Mouse (Mus musculus) heart, embryonic 13.5 days (tissue): ENCODE results near the gene Atg4d. TPM values are rescaled to one million over a fixed set of nuclear protein-coding genes. Genes with fewer than 3 reads are reported as not detected.

Source experiments
- ATAC-seq: fragments of 200-750 bp; cut with Nextera tagmentation; 2 replicates; pipeline ENCODE4 v1.8.0; 2017; ENCODE audit warnings: moderate TSS enrichment; ENCODE audit not compliant: insufficient number of reproducible peaks, low FRiP score, low TSS enrichment; ENCODE audit errors: extremely low read depth
- H3K27ac ChIP-seq: fragments of 300-500 bp; sonication (generic); replicated peaks from 2 replicates; pipeline ENCODE4 v1.5.1; 2015; ENCODE audit warnings: moderate library complexity, mild to moderate bottlenecking, inconsistent platforms
- H3K27me3 ChIP-seq: fragments of 300-500 bp; sonication (generic); replicated peaks from 2 replicates; pipeline ENCODE4 v1.6.1; 2015; ENCODE audit warnings: mild to moderate bottlenecking, inconsistent platforms
- H3K36me3 ChIP-seq: fragments of 300-500 bp; sonication (generic); 2 replicates; pipeline ENCODE4 v1.6.1; 2015; ENCODE audit warnings: mild to moderate bottlenecking, inconsistent platforms
- H3K4me1 ChIP-seq: fragments of 300-500 bp; sonication (generic); 2 replicates; pipeline ENCODE4 v1.6.1; 2015; ENCODE audit warnings: inconsistent platforms
- H3K4me2 ChIP-seq: fragments of 300-500 bp; sonication (generic); 2 replicates; pipeline ENCODE4 v1.6.1; 2015; ENCODE audit warnings: inconsistent platforms, mild to moderate bottlenecking, moderate library complexity
- H3K4me3 ChIP-seq: fragments of 300-500 bp; sonication (generic); 2 replicates; pipeline ENCODE4 v1.5.1; 2015; ENCODE audit warnings: moderate library complexity, mild to moderate bottlenecking, inconsistent platforms
- H3K9ac ChIP-seq: fragments of 300-500 bp; sonication (generic); 2 replicates; pipeline ENCODE4 v1.6.1; 2015; ENCODE audit warnings: inconsistent platforms, mild to moderate bottlenecking, moderate library complexity
- H3K9me3 ChIP-seq: fragments of 300-500 bp; sonication (generic); 2 replicates; pipeline ENCODE4 v1.6.1; 2016; ENCODE audit warnings: inconsistent platforms
- whole genome bisulfite sequencing: fragments of 180-500 bp; shearing (Covaris S2); methylation state at CpG from one replicate; pipeline ENCODE4 v1.1.7; 2015; ENCODE audit warnings: mixed read lengths; 5-methylcytosine and 5-hydroxymethylcytosine counted together
- polyA plus RNA-seq: library from polyadenylated mRNA; unstranded; fragments of >200 nt; fragmentation: Nextera tagmentation; extraction: Ambion mirVana; gene quantifications from 2 replicates; pipeline ENCODE4 v1.2.1, GENCODE M21; 2015

The Atg4d gene
- polyA plus RNA-seq, 1 experiment from 2014 or later: 41.6 TPM

DNA sequence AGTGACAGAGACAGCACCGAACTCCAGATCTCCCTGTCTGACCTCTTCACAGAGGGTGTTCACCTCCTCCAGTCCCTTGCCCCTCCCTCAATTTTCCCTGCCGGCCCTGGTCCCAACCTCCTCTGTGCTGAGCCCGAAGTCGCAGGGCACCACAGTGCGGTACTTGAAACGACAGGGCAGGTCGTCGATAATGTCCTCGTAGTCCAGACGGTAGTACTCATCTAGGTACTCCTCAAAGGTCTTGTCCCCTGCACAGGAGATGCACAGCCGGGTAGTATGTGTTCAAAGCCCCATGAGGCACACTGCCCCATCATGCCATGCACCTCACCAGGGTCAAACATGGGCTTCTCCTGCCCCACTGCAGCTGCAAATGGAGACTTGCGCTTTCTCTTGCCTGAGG is 10.6 kb downstream of the Atg4d start:
- ATAC-seq: no peak
- Histone ChIP-seq H3K4me3 (no peak overlapping the region), H3K27ac (no peak overlapping the region), H3K4me1 (peaks cover 26% of the 10 kb centered on the region), H3K9me3 (no peaks in the 10 kb centered on the region), H3K9ac (no peak overlapping the region), H3K4me2 (no peak overlapping the region), H3K36me3 (peaks cover 100% of the 10 kb centered on the region), H3K27me3 (no peaks in the 10 kb centered on the region)
- 80% methylated on average over 12 of the region's 12 CpGs for WGBS

DNA sequence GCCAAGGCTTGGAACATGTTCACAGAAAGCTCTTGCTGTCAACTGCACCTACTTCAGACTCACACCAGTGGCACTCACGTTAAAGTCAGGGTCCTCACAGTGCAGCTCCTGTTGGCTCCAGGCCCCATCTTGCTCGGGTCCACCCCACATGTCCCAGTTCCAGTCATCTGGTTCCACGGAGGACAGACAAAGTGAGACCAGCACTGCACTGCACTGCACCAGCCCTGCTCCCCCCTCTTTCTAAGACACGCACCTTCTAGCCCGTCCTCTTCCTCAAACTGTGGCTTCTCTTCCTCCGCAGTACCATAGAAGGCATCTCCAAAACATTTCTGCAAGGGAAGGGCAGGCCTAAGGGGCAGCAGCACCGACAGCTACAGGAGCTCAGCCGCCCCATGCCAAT is 11.2 kb downstream of the Atg4d start:
- Histone ChIP-seq H3K4me3 (no peak overlapping the region), H3K36me3 (peaks cover 100% of the 10 kb centered on the region), H3K4me2 (no peak overlapping the region), H3K27ac (no peak overlapping the region), H3K27me3 (no peaks in the 10 kb centered on the region), H3K9me3 (no peaks in the 10 kb centered on the region), H3K4me1 (peaks cover 26% of the 10 kb centered on the region), H3K9ac (no peak overlapping the region)
- ATAC-seq: no peak
- 86% methylated on average over 8 of the region's 8 CpGs for WGBS

DNA sequence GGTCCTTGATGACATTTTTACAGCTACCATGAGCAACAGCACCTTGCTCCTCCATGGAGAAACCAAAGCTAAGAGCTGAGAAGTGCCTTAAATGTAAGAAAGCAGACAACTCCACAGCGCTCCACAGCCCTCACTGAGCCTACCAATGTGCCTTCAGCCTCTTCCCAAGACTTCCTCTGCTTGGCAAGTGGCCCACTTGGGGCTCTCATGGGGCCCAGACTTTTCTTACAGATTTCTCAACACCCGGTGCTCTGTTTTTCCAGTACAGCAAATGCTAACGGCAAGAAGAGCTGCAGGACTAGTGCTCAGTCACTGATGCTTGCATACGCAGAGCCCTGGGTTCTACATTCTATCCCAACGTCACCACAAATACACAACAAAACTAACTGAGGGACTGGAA is 12.7 kb downstream of the Atg4d start:
- WGBS: 89% methylated on average over 5 of the region's 5 CpGs
- ATAC-seq: no peak
- Histone ChIP-seq H3K36me3 (peaks cover 100% of the 10 kb centered on the region), H3K27ac (no peak overlapping the region), H3K4me3 (no peak overlapping the region), H3K4me2 (no peak overlapping the region), H3K9ac (no peak overlapping the region), H3K4me1 (peaks cover 26% of the 10 kb centered on the region), H3K27me3 (no peaks in the 10 kb centered on the region), H3K9me3 (no peaks in the 10 kb centered on the region)

- 86% methylated on average over 5 of the region's 5 CpGs for WGBS
- H3K36me3 ChIP-seq: peaks cover 71% of the 10 kb centered on the region
- H3K9me3 ChIP-seq: no peaks in the 10 kb centered on the region
- H3K27ac ChIP-seq: no peak overlapping the region
- H3K27me3 ChIP-seq: no peaks in the 10 kb centered on the region
- H3K4me1 ChIP-seq: peaks cover 21% of the 10 kb centered on the region
- ATAC-seq: no peak
- no peak overlapping the region for H3K4me2 ChIP-seq
- H3K4me3 ChIP-seq: no peak overlapping the region
- no peak overlapping the region for H3K9ac ChIP-seq
Measured at GRCm38 (mm10) chr9:21283591-21283990, 18.5 kb downstream of the Atg4d start.

GRCm38 (mm10) chr9:21283994-21284393 is 18.9 kb downstream of the Atg4d start:
- Histone ChIP-seq H3K4me3 (no peak overlapping the region), H3K4me2 (no peak overlapping the region), H3K27me3 (no peaks in the 10 kb centered on the region), H3K9ac (no peak overlapping the region), H3K27ac (no peak overlapping the region), H3K36me3 (peaks cover 70% of the 10 kb centered on the region), H3K9me3 (no peaks in the 10 kb centered on the region), H3K4me1 (peaks cover 24% of the 10 kb centered on the region)
- 83% methylated on average over 3 of the region's 3 CpGs for WGBS
- no peak for ATAC-seq

GRCm38 (mm10) chr9:21286753-21287152 is 21.7 kb downstream of the Atg4d start:
- WGBS: 45% methylated on average over 3 of the region's 3 CpGs
- no peak overlapping the region for H3K27ac ChIP-seq
- peaks cover 44% of the 10 kb centered on the region for H3K36me3 ChIP-seq
- H3K4me2 ChIP-seq: peak overlapping the region; percentile 84
- ATAC-seq: no peak
- peak overlapping the region; percentile 90 for H3K4me3 ChIP-seq
- peak overlapping the region; percentile 88 for H3K9ac ChIP-seq
- H3K9me3 ChIP-seq: no peaks in the 10 kb centered on the region
- peaks cover 36% of the 10 kb centered on the region for H3K4me1 ChIP-seq
- H3K27me3 ChIP-seq: no peaks in the 10 kb centered on the region

DNA sequence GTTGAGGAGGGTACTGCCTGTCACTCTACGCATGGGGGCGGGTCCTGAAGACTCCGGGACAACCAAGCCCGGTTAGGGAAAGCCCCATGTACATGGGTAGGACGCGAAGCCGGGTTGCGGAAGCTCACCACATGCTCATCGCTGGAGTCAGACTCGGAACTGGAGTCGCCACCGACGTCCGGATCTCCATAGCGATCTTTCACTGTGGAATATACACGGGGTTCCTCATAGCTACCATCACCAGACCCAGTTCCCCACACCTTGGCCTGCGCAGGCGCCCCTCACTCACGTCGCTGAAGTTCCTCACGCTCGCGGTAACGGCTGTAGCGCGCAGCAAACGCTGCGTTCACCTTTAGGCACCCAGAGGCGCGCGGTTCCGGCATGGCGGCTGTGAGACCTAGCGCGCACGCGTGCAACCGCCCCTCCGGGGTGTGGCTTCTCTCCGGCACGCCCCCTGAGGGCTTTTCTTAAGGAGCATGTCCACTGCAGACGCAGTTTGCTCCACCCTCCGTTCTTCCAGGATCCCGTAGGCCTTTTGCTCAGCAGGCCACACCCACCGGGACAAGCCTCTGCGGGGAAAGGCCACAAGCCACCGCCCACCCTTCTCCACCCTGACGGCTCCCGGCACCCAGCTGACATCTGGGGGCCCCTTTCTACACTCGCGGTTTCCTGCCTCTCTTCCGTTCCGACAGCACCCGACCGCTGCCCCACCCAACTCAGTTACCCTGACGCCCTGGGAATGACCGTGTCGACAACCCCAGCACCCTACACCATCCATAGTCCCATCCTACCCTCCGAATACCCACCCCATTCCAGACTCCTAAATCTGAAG is 22.7 kb downstream of the Atg4d start, which contains the start of gene Kri1:
Kri1 (minus strand) TSS at position 399 of the 832 bp plus-strand sequence.
- peak within 1 kb of the TSS; percentile 90 for H3K4me3 ChIP-seq
- WGBS: under 1% methylated on average over 59 of the region's 59 CpGs
- H3K9me3 ChIP-seq: no peaks in the 10 kb centered on the region
- ATAC-seq: peak; percentile 72
- peaks cover 34% of the 10 kb centered on the region for H3K36me3 ChIP-seq
- peak within 1 kb of the TSS; percentile 90 for H3K27ac ChIP-seq
- no peaks in the 10 kb centered on the region for H3K27me3 ChIP-seq
- peak within 1 kb of the TSS; percentile 84 for H3K4me2 ChIP-seq
- peak within 1 kb of the TSS; percentile 88 for H3K9ac ChIP-seq
- H3K4me1 ChIP-seq: peaks cover 42% of the 10 kb centered on the region

- no peaks in the 10 kb centered on the region for H3K9me3 ChIP-seq
- peaks cover 42% of the 10 kb centered on the region for H3K4me1 ChIP-seq
- ATAC-seq: no peak
- H3K36me3 ChIP-seq: peaks cover 27% of the 10 kb centered on the region
- H3K27ac ChIP-seq: peak overlapping the region; percentile 90
- peak overlapping the region; percentile 90 for H3K4me3 ChIP-seq
- H3K4me2 ChIP-seq: peak overlapping the region; percentile 84
- 63% methylated on average over 13 of the region's 13 CpGs for WGBS
- no peaks in the 10 kb centered on the region for H3K27me3 ChIP-seq
- H3K9ac ChIP-seq: peak overlapping the region; percentile 79
Measured at GRCm38 (mm10) chr9:21288404-21289336, 23.6 kb downstream of the Atg4d start.

DNA sequence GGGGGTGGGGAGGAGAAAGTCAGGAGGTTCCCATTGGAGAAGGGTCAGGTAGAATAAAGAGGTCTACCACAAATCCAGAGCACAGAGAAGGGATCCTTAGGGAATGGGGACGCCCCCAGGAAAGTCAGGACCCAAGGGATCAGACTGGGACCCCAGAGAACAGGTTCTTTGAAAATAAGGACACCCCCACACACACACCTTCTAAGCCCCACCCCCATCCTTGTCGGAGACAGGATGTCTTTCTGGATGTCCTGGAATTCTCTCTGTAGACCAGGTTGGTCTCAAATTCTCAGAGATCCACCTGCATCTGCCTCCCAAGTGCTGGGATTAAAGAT is 24.2 kb downstream of the Atg4d start:
- Histone ChIP-seq H3K27me3 (no peaks in the 10 kb centered on the region), H3K4me3 (peak overlapping the region; percentile 90), H3K27ac (peak overlapping the region; percentile 90), H3K4me2 (peak overlapping the region; percentile 84), H3K4me1 (peaks cover 42% of the 10 kb centered on the region), H3K9me3 (no peaks in the 10 kb centered on the region), H3K9ac (peak overlapping the region; percentile 79), H3K36me3 (peaks cover 21% of the 10 kb centered on the region)
- ATAC-seq: no peak
- WGBS: 74% methylated on average over 2 of the region's 2 CpGs

DNA sequence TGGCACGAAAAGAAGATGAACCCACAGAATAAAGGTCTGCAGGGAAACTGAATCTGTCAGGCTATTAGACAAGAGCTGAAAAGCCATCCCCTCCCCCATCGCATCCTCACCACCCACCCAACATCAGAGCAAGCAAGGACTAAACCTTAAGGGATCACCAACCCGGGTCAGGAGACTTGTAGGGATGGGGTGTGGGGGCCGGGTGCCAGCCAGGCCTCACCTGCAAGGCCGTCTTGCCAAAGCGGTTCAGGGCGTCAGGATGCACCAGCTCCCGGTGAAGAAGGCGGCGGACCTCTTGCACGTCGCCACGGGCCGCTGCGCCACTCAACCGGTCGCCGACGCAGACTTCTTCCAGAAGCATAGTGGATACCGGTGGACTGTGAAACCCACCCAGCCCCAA is 25.5 kb downstream of the Atg4d start:
- peaks cover 42% of the 10 kb centered on the region for H3K4me1 ChIP-seq
- WGBS: under 1% methylated on average over 20 of the region's 20 CpGs
- H3K4me2 ChIP-seq: peak overlapping the region; percentile 84
- peaks cover 8% of the 10 kb centered on the region for H3K36me3 ChIP-seq
- H3K9ac ChIP-seq: peak overlapping the region; percentile 92
- no peak for ATAC-seq
- H3K4me3 ChIP-seq: peak overlapping the region; percentile 90
- H3K27me3 ChIP-seq: no peaks in the 10 kb centered on the region
- no peaks in the 10 kb centered on the region for H3K9me3 ChIP-seq
- H3K27ac ChIP-seq: peak overlapping the region; percentile 90

DNA sequence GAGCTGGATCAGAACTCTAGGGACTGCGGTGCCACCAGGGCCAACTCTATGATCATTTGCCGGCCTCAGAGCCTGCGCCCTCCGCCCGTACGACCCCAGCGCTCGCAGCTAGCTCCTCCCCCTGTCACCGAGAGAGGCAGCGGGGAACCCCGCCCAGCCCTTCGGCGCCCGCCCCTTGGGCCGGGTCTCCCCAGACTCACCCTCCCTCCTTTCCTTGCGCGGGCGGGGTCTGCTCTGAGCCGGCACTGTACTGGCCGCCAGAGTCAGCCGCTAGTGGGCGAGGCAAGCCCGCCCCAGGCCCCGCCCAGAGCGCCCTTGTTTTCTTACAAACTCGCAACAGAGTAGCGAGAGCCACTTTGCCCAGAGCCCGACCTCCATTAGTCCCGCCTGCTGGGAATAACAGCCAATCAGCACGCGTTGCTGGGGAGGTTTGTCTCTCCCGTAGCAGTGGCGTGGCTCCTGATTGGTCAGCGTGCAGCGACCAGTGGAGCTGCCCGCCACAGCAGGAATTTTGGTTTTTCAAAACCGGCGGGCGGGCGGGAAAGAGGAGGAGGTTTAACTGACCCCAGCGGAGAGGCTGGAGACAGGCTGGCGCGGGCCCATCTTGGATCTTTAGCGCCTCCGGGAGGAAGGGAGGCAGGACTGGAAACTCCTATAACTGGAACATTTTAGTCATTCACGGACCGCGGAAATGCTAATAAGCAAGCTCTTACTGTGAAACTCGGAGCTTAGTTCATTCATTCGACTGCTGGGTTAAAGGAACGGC is 26.1 kb downstream of the Atg4d start, which contains the start of gene Cdkn2d:
Cdkn2d (minus strand) TSS at position 386 of the 766 bp plus-strand sequence.
- Histone ChIP-seq H3K4me2 (peak within 1 kb of the TSS; percentile 84), H3K27ac (peak within 1 kb of the TSS; percentile 90), H3K4me3 (peak within 1 kb of the TSS; percentile 90), H3K27me3 (no peaks in the 10 kb centered on the region), H3K9me3 (no peaks in the 10 kb centered on the region), H3K36me3 (peaks cover 5% of the 10 kb centered on the region; the same call in 1 of the 2 replicates), H3K9ac (peak within 1 kb of the TSS; percentile 92), H3K4me1 (peaks cover 42% of the 10 kb centered on the region)
- peak; percentile 92 for ATAC-seq
- under 1% methylated on average over 51 of the region's 51 CpGs for WGBS
